Mouse (Mus musculus): ENCODE results near the gene Vwa5a. TPM values are rescaled to one million over a fixed set of nuclear protein-coding genes. Genes with fewer than 3 reads are reported as not detected.

Gene Vwa5a
- polyA plus RNA-seq, 1 experiment from 2014 or later, result 7.2 TPM

DNA sequence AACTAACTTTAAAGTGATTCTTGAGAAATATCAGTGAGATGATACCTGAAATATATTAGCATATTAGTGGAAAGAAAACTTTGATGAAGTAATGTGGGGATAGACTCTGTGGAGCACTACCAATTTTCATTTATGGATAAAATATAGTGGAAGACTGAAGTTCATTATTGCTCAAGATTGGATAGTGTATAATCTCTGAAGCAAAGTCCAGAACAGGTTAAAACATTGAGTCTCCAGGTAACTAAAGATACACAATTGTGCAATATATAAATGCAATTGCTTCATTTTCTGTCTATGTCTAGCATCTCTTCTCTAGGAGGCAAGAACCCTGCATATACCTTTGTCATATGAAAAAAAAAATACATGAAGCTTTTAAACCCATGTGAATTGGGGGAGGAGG, 54.7 kb downstream of the Vwa5a start, which contains the start of gene Olfr921:
Gene Olfr921 (plus strand): TSS at position 301 of the 400 bp plus-strand sequence.
- Histone ChIP-seq H3K27me3 (ENCODE audit: control insufficient read depth, insufficient read depth, low read length) (no peaks in the 10 kb centered on the region), H3K27ac (replicated peaks; ENCODE audit: low read depth, low read length) (no peak within 1 kb of the TSS), H3K9ac (replicated peaks; ENCODE audit: low read length) (no peak within 1 kb of the TSS), H3K36me3 (ENCODE audit: control insufficient read depth, insufficient read depth, low read length) (no peaks in the 10 kb centered on the region), H3K9me3 (ENCODE audit: control insufficient read depth, low read length) (no peaks in the 10 kb centered on the region), H3K4me3 (replicated peaks; ENCODE audit: low read depth, low read length) (no peak within 1 kb of the TSS), H3K4me2 (ENCODE audit: low read length) (no peak within 1 kb of the TSS), H3K4me1 (ENCODE audit: control insufficient read depth, insufficient read depth, low read length) (no peaks in the 10 kb centered on the region)
- ATAC-seq (ENCODE audit: low FRiP score, low TSS enrichment) (no peak), DNase-seq (no peak)

DNA sequence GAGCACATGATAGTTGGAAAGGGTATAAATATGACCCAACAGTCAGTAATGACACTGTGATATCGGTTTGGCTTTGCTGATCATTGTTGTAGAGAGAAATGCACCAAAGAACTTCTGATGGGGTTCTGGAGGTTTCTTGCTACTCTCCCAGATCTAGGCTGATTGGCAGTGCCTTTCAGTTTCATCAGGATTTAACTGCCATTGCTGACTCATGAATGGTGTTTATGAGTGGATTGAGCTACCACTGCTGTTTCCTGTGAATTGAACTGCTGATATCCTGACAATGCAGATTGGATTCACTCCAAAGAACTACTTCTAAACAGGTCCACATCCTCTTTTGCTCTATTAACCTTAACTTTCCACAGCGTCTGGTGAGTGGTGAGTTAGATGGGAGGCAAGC, 74.6 kb downstream of the Vwa5a start:
- Histone ChIP-seq H3K4me1 (ENCODE audit: control insufficient read depth, insufficient read depth, low read length) (no peaks in the 10 kb centered on the region), H3K27me3 (ENCODE audit: control insufficient read depth, insufficient read depth, low read length) (no peaks in the 10 kb centered on the region), H3K4me2 (ENCODE audit: low read length) (no peak overlapping the region), H3K36me3 (ENCODE audit: control insufficient read depth, insufficient read depth, low read length) (no peaks in the 10 kb centered on the region), H3K9me3 (ENCODE audit: control insufficient read depth, low read length) (no peaks in the 10 kb centered on the region), H3K27ac (replicated peaks; ENCODE audit: low read depth, low read length) (no peak overlapping the region), H3K4me3 (replicated peaks; ENCODE audit: low read depth, low read length) (no peak overlapping the region), H3K9ac (replicated peaks; ENCODE audit: low read length) (no peak overlapping the region)
- 80% methylated on average over 2 of the region's 2 CpGs for WGBS
- no peak for ATAC-seq (ENCODE audit: low FRiP score, low TSS enrichment)
- DNase-seq, result no peak

Other genes starting within 250 kb of the Vwa5a start
- gene Olfr905, start 247.2 kb upstream of the Vwa5a start, polyA plus RNA-seq (2014; fragmentation: Nextera tagmentation; extraction: Ambion mirVana), result not detected in 2 replicates
- gene Olfr906, start 231.2 kb upstream of the Vwa5a start, polyA plus RNA-seq (2014; fragmentation: Nextera tagmentation; extraction: Ambion mirVana), result not detected in 2 replicates
- gene Olfr907, start 222.5 kb upstream of the Vwa5a start, polyA plus RNA-seq (2014; fragmentation: Nextera tagmentation; extraction: Ambion mirVana), result not detected in 2 replicates
- gene Olfr911-ps1, start 196.7 kb upstream of the Vwa5a start, polyA plus RNA-seq (2014; fragmentation: Nextera tagmentation; extraction: Ambion mirVana), result not detected in 2 replicates
- not detected in 2 replicates for gene Olfr910, start 180.4 kb upstream of the Vwa5a start, polyA plus RNA-seq (2014; fragmentation: Nextera tagmentation; extraction: Ambion mirVana)
- gene Olfr912, start 138.1 kb upstream of the Vwa5a start, polyA plus RNA-seq (2014; fragmentation: Nextera tagmentation; extraction: Ambion mirVana), result not detected in 2 replicates
- gene Olfr913, start 125.5 kb upstream of the Vwa5a start, polyA plus RNA-seq (2014; fragmentation: Nextera tagmentation; extraction: Ambion mirVana), result not detected in 2 replicates
- not detected in 2 replicates for gene Olfr914, start 113.2 kb upstream of the Vwa5a start, polyA plus RNA-seq (2014; fragmentation: Nextera tagmentation; extraction: Ambion mirVana)
- gene Olfr916, start 58.4 kb upstream of the Vwa5a start, polyA plus RNA-seq (2014; fragmentation: Nextera tagmentation; extraction: Ambion mirVana), result not detected in 2 replicates
- not detected in 2 replicates for gene Olfr917, start 52.4 kb upstream of the Vwa5a start, polyA plus RNA-seq (2014; fragmentation: Nextera tagmentation; extraction: Ambion mirVana)
- gene Olfr918, start 43.7 kb upstream of the Vwa5a start, polyA plus RNA-seq (2014; fragmentation: Nextera tagmentation; extraction: Ambion mirVana), result not detected in 2 replicates
- gene Olfr919, start 14.6 kb upstream of the Vwa5a start, polyA plus RNA-seq (2014; fragmentation: Nextera tagmentation; extraction: Ambion mirVana), result not detected in 2 replicates
- not detected in 2 replicates for gene Olfr920, start 34.0 kb downstream of the Vwa5a start, polyA plus RNA-seq (2014; fragmentation: Nextera tagmentation; extraction: Ambion mirVana)
- gene Olfr921, start 54.8 kb downstream of the Vwa5a start, polyA plus RNA-seq (2014; fragmentation: Nextera tagmentation; extraction: Ambion mirVana), result not detected in 2 replicates
- not detected in 2 replicates for gene Olfr922, start 96.3 kb downstream of the Vwa5a start, polyA plus RNA-seq (2014; fragmentation: Nextera tagmentation; extraction: Ambion mirVana)
- gene Olfr923, start 108.3 kb downstream of the Vwa5a start, polyA plus RNA-seq (2014; fragmentation: Nextera tagmentation; extraction: Ambion mirVana), result not detected in 2 replicates
- gene Olfr924, start 126.2 kb downstream of the Vwa5a start, polyA plus RNA-seq (2014; fragmentation: Nextera tagmentation; extraction: Ambion mirVana), result not detected in 2 replicates
- gene Olfr26, start 136.8 kb downstream of the Vwa5a start, polyA plus RNA-seq (2014; fragmentation: Nextera tagmentation; extraction: Ambion mirVana), result not detected in 2 replicates
- not detected in 2 replicates for gene Olfr926, start 158.9 kb downstream of the Vwa5a start, polyA plus RNA-seq (2014; fragmentation: Nextera tagmentation; extraction: Ambion mirVana)
- gene Olfr930, start 211.5 kb downstream of the Vwa5a start, polyA plus RNA-seq (2014; fragmentation: Nextera tagmentation; extraction: Ambion mirVana), result not detected in 2 replicates